Mouse (Mus musculus) monocyte, adult 2 months (primary cell): ENCODE measurements around the gene Nucb1.
"Not testable (repeated sequence)": the region's sequence is repeated elsewhere in the genome, so short reads cannot be mapped to it uniquely, and the experiment has no call there.

ENCODE experiments used
- DNase-seq, 2 experiments: peaks; one replicate each; pipeline ENCODE4 v3.0.0; 2022; ENCODE audit warnings: low spot score in 2 of 2, low read depth in 1 of 2

The Nucb1 gene

DNA sequence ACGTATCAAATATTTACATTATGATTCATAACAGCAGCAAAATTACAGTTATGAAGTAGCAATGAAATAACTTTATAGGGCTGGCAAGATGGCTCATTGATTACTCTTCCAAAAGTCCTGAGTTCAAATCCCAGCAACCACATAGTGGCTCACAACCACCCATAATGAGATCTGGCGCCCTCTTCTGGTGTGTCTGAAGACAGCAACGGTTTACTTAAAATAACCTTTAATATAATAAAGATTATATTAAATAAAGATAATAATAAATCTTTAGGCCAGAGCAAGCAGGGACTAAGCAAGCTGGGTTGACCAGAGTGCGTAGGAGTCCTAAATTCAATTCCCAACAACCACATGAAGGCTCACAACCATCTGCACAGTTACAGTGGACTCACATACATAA lies 47.3 kb downstream of the Nucb1 start:
- DNase-seq, result not testable (repeated sequence)

DNA sequence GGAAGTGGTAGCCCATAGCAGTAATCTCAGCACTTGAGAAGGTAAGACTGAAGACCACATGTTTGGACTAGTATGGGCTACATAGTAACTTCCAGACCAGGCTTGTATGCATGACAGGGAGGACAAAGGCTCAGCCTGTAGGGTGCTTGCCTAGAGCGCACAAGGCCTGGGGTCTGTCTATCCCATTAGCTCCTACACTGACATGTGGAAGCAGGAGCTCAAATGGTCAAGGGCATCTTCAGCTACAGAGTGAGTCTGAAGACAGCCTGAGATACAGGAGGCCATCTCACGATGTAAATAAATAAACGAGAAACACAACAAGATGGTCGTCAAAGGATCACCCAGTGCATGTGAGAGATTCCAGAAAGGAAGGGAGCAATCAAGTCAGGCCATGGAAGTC lies 47.9 kb downstream of the Nucb1 start:
- DNase-seq, result no peak

DNA sequence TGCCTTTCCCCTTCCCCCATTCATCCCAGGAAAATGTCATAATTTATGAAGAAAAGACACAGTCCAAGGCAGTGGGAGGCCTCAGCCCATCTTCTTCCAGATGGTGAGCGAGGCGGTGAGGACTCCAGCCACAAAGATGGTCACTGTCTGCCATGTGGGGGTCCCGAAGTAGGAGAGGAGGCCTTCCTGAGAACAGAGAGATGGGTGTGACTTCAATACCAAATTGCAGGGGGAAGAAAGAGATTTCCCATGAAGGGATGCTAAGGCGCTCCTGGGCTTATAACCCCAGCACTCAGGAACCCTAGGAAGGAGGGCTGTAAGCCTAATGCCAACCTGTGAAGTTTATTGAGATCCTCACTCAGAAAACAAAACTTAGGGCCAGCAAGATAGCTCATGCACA lies 48.4 kb downstream of the Nucb1 start:
- no peak for DNase-seq

GRCm38 (mm10) chr7:45461326-45461725 lies 48.9 kb downstream of the Nucb1 start:
- no peak for DNase-seq

- peak in 1 of 2 experiments; percentile 53 for DNase-seq
Measured at GRCm38 (mm10) chr7:45460860-45461314, 49.3 kb downstream of the Nucb1 start.

- no peak for DNase-seq
Measured at GRCm38 (mm10) chr7:45460377-45460776, 49.8 kb downstream of the Nucb1 start.

- DNase-seq, result peak; percentile 97 to 98
Measured at GRCm38 (mm10) chr7:45459564-45460140, 50.6 kb downstream of the Nucb1 start, which contains the start of gene Ftl1. Gene Ftl1, minus strand, starts transcription at chr7:45459884.

DNA sequence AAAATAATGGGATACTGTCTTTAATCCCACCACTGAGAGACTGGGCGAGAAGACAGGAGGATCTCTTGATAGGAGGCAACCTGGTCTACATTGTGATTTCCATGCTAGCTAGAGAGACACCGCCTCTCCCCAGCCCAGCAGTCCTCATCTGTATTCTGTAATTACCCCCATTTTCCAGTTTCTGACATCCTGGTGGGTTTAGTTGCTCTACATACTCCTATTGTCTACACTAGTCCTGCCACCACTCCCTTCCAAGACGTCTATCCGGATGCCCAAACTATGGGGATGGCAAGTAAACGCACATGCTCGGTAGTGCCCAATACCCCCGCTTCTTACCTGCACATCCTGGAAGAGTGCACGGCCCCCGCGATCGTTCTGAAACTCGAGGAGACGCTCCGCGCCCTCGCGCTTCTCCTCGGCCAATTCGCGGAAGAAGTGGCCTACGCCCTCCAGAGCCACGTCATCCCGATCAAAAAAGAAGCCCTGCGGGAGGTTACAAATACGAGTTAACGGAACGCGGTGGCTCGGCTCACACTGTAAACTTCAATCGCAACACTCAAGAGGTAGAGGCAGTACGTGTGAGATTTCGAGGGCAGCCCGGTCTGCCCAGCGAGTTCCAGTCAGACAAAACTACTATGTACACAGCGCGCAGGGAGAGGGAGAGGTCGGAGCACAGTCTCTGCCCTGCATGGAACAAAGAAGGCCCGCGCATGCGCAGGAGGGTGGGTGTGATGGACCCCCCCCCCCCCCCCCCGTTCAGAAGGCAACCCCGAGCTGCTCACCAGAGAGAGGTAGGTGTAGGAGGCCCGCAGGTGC lies 51.2 kb downstream of the Nucb1 start:
- DNase-seq, result peak in 1 of 2 experiments; percentile 49

GRCm38 (mm10) chr7:45457204-45458060 lies 52.8 kb downstream of the Nucb1 start:
- DNase-seq, result peak; percentile 71

- no peak for DNase-seq
Measured at GRCm38 (mm10) chr7:45456721-45457203, 53.4 kb downstream of the Nucb1 start.

DNA sequence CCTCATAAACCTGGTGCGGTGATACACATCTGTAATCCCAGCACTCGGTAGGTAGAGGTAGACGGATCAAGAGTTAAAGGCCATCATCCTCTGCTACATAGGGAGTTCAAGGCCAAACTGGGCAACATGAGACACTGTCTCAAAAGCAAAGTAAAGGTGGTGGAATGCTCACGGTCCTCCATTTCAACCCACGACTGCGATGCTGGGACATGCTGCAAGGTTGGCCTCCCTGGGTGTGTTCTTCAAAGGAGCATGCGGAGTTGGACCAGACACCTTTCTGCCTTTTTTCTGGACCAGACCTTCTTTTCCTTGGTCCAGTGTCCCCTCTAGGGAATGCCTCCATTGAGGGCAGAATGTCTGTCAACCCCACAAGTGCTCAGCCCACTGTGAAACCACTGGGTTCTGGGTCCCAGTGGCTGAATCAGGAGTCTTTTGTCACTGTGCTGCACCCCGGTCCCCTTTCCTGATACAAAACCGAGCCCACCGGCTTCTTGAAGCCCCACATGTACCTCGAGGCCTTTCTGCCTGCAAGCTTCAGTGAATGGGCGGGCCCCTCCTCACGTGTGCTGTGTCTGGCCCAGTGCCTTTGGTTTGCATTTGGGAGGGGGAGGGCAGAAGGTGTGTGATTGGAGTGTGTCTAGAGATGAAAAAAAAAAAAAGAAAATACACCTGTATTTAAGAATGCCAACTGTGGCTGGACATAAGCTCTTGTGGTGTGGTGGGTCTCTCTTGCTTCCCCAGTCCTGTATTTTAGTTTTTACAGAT lies 54.1 kb downstream of the Nucb1 start:
- DNase-seq, result no peak

DNA sequence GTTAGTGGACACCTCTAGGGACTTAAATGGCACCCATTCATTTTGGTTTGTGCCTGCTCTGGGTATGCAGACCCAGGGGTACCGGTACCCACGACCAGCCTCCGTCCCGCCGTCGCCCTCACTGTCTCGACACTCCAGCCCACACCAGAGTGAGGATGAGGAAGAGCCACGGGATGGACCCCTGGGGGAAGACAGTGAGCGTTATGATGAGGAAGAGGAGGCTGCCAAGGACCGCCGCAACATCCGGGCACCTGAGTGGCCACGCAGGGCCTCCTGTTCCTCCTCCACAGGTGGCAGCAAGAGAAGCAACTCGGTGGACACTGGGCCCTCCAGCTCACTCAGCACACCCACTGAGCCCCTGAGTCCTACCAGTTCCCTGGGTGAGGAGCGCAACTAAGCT lies 55.2 kb downstream of the Nucb1 start:
- no peak for DNase-seq

DNA sequence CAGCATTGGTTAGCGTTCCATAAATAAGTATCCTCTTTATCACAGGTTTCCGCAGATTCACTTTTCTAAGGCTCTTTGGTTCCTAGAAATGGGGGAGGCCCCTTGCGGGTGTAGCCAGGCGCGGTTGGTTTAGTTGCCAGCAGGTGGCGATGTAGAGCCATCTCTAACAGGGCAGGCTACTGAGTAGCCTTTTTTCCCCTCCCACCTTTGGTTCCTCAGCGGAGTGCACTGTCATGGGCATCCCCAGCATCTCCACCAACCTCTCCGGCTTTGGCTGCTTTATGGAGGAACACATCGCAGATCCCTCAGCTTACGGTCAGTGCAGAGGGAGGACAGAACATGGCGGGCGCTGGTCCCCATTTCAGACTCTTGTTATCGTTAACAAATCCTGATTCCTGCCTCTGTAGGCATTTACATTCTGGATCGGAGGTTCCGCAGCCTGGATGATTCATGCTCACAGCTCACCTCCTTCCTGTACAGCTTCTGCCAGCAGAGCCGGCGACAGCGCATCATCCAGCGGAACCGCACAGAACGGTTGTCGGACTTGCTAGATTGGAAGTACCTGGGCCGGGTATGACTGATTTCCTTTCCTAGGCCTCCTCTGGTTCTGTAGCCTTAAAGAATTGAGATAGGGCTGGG lies 58.7 kb downstream of the Nucb1 start:
- peak; percentile 56 to 83 for DNase-seq

- DNase-seq, result no peak
Measured at GRCm38 (mm10) chr7:45449974-45450373, 60.2 kb downstream of the Nucb1 start.

GRCm38 (mm10) chr7:45447325-45447990 lies 62.7 kb downstream of the Nucb1 start:
- no peak for DNase-seq

DNA sequence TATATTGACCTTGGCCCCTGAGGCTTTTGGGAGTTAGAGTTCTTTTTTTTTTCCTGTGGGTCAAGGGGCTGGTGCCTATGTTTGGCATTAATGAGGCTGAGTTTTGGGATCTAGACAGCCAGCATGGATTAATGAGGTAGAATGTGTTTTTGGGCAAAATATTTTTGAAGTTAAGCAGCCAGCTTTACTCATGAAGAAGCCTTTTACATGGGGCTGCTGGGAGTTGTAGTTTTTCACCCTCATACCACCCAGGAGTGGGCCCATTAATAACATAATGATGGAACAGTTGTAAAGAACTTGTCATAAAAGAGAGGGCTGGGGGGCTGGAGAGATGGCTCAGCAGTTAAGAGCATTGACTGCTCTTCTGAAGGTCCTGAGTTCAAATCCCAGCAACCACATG lies 63.6 kb downstream of the Nucb1 start:
- no peak for DNase-seq

DNA sequence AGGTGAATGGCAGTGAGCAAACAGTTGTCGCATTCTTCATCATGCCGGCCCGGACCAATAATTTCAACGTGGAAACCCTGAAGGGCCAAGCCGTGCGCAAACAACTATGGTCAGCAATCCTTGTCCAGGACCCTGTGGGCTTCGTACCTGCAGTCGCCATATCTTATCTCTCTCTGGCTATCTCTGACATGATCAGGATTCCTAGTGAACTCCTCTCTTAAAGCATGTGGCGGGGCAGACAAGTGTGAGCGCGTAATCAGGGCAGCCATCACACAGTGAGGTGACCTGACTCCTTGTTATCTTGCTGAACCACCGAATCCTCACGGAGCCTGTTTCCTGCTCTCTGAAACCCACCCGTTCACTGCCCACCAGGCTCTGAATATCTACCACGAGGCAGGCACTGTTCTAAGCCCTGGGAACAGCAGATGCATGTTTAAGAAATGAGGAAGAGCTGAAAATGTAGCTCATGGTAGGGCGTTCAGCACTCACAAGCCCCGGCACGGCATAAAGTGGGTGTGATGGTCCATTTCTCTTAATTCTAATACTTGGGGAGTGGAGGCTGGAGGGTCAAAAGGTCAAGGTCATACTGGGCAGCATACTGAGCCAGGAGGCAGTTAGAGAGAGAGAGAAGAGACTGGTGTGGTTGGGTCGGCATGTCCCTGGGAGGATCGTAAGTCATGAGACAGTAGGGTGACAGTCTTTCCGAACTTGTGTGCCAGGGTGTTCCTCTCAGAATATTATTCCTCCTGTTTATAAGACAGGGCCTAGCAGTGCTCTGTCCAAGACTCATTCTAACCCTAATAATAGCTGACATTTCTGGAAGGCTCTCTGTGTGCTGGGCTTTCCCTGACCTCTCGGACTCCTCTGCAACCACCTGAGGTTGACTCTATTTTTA lies 66.4 kb downstream of the Nucb1 start:
- no peak for DNase-seq
